Mouse (Mus musculus): Measurements from ENCODE around the gene S1pr4.

S1pr4 gene

GRCm38 (mm10) chr10:81493601-81494220 lies 6.2 kb downstream of the S1pr4 start:
- no peak for DNase-seq

GRCm38 (mm10) chr10:81492606-81493240 lies 7.2 kb downstream of the S1pr4 start:
- no peak for DNase-seq

- no peak for DNase-seq
Measured at GRCm38 (mm10) chr10:81491018-81491417, 8.9 kb downstream of the S1pr4 start.

- DNase-seq: no peak
Measured at GRCm38 (mm10) chr10:81489941-81490340, 10.0 kb downstream of the S1pr4 start.

- no peak for DNase-seq
Measured at GRCm38 (mm10) chr10:81488081-81488480, 11.9 kb downstream of the S1pr4 start.

- no peak for DNase-seq
Measured at GRCm38 (mm10) chr10:81486496-81486895, 13.4 kb downstream of the S1pr4 start.

GRCm38 (mm10) chr10:81485479-81486018 lies 14.4 kb downstream of the S1pr4 start:
- DNase-seq: no peak

- no peak for DNase-seq
Measured at GRCm38 (mm10) chr10:81485060-81485449, 14.9 kb downstream of the S1pr4 start.

- DNase-seq: no peak
Measured at GRCm38 (mm10) chr10:81484441-81485059, 15.4 kb downstream of the S1pr4 start.

- DNase-seq: no peak
Measured at GRCm38 (mm10) chr10:81483983-81484382, 15.9 kb downstream of the S1pr4 start.

GRCm38 (mm10) chr10:81482533-81482889 lies 17.4 kb downstream of the S1pr4 start, which contains the start of gene Celf5:
TSS of gene Celf5 (minus strand) at chr10:81482709.
- peak; percentile 60 for DNase-seq

GRCm38 (mm10) chr10:81481605-81482532 lies 18.1 kb downstream of the S1pr4 start:
- DNase-seq: no peak

GRCm38 (mm10) chr10:81474461-81474860 lies 25.5 kb downstream of the S1pr4 start:
- no peak for DNase-seq

GRCm38 (mm10) chr10:81473003-81473451 lies 26.9 kb downstream of the S1pr4 start:
- DNase-seq: no peak

GRCm38 (mm10) chr10:81472403-81473002 lies 27.4 kb downstream of the S1pr4 start:
- no peak for DNase-seq

- DNase-seq: no peak
Measured at GRCm38 (mm10) chr10:81470454-81470853, 29.5 kb downstream of the S1pr4 start.

GRCm38 (mm10) chr10:81469253-81469652 lies 30.7 kb downstream of the S1pr4 start:
- DNase-seq: no peak

GRCm38 (mm10) chr10:81467670-81468235 lies 32.2 kb downstream of the S1pr4 start:
- no peak for DNase-seq

GRCm38 (mm10) chr10:81466881-81467280 lies 33.1 kb downstream of the S1pr4 start:
- DNase-seq: no peak

GRCm38 (mm10) chr10:81466066-81466465 lies 33.9 kb downstream of the S1pr4 start:
- DNase-seq: no peak

GRCm38 (mm10) chr10:81465265-81465645 lies 34.7 kb downstream of the S1pr4 start:
- no peak for DNase-seq
